Mouse (Mus musculus) ES-E14 (cell line): ENCODE data around the gene Mios. TPM values are rescaled to one million over a fixed set of nuclear protein-coding genes. Genes with fewer than 3 reads are reported as not detected.

Experiments used
- DNase-seq: peaks from one replicate; pipeline ENCODE4 v3.0.0-alpha.2; 2013; ENCODE audit warnings: low read depth, low spot score
- H3K27ac ChIP-seq: 2 replicates; pipeline ENCODE4 v1.5.1; 2012; ENCODE audit warnings: low read depth, mild to moderate bottlenecking, low read length, moderate library complexity, mixed read lengths; ENCODE audit not compliant: poor library complexity, insufficient read depth, severe bottlenecking
- H3K36me3 ChIP-seq: 2 replicates; pipeline ENCODE4 v1.6.1; 2012; ENCODE audit warnings: mild to moderate bottlenecking, low read length, moderate library complexity, mixed read lengths; ENCODE audit not compliant: control insufficient read depth, poor library complexity, insufficient read depth, severe bottlenecking
- H3K4me1 ChIP-seq, 2 experiments: fragments of 150-350 bp in 1 of 2; sonication (generic) in 1 of 2; 2 replicates each; pipeline ENCODE4 v1.6.1; 2012; ENCODE audit warnings: low read length in 2 of 2, mild to moderate bottlenecking in 1 of 2, mixed read lengths in 1 of 2; ENCODE audit not compliant: control insufficient read depth in 2 of 2, insufficient read depth in 2 of 2, poor library complexity in 1 of 2
- H3K4me3 ChIP-seq, 2 experiments: fragments of 150-350 bp in 1 of 2; sonication (generic) in 1 of 2; 2 replicates each; pipeline ENCODE4 v1.5.1; 2012; ENCODE audit warnings: low read length in 2 of 2, low read depth in 1 of 2, mild to moderate bottlenecking in 1 of 2, mixed read lengths in 1 of 2; ENCODE audit not compliant: insufficient read depth in 1 of 2, poor library complexity in 1 of 2, severe bottlenecking in 1 of 2
- H3K9ac ChIP-seq: 2 replicates; pipeline ENCODE4 v1.6.1; 2012; ENCODE audit warnings: low read depth, mild to moderate bottlenecking, low read length, mixed read lengths; ENCODE audit not compliant: poor library complexity, insufficient read depth, severe bottlenecking
- H3K9me3 ChIP-seq: fragments of 150-350 bp; sonication (generic); 2 replicates; pipeline ENCODE4 v1.6.1; 2012; ENCODE audit warnings: low read depth, mild to moderate bottlenecking, low read length; ENCODE audit not compliant: control insufficient read depth, insufficient read depth
- CHD2 ChIP-seq: IDR thresholded peaks from 2 replicates; pipeline ENCODE4 v1.6.1; 2014; ENCODE audit warnings: mild to moderate bottlenecking, low read depth, low read length, inconsistent platforms
- HCFC1 ChIP-seq: IDR thresholded peaks from 2 replicates; pipeline ENCODE4 v1.6.1; 2012; ENCODE audit warnings: low read length, inconsistent platforms, borderline replicate concordance; ENCODE audit not compliant: insufficient read depth
- MAFK ChIP-seq: IDR thresholded peaks from 2 replicates; pipeline ENCODE4 v1.6.1; 2014; ENCODE audit warnings: mild to moderate bottlenecking, low read depth, low read length, inconsistent platforms; ENCODE audit not compliant: insufficient read depth
- ZC3H11A ChIP-seq: IDR thresholded peaks from 2 replicates; pipeline ENCODE4 v1.6.1; 2012; ENCODE audit warnings: low read depth, mild to moderate bottlenecking, inconsistent platforms, low read length, borderline replicate concordance
- ZNF384 ChIP-seq: IDR thresholded peaks from 2 replicates; pipeline ENCODE4 v1.6.1; 2012; ENCODE audit warnings: low read depth, low read length, inconsistent platforms
- in situ Hi-C, 2 experiments: fragments of 600-800 bp; cut with MboI; formaldehyde crosslinking; loops; one replicate each; pipeline ENCODE4 v1.15.1; 2025; ENCODE audit warnings: low sequenced_read_pairs in 2 of 2, inconsistent platforms in 1 of 2; ENCODE audit not compliant: unreplicated experiment in 2 of 2
- total RNA-seq: library from RNA; depleted of rRNA; stranded (reverse); fragments of 300-350 nt; gene quantifications from 2 replicates; pipeline ENCODE4 v1.2.3, GENCODE M21; 2012

Mios gene
- total RNA-seq, 1 experiment = 9.5 TPM

DNA sequence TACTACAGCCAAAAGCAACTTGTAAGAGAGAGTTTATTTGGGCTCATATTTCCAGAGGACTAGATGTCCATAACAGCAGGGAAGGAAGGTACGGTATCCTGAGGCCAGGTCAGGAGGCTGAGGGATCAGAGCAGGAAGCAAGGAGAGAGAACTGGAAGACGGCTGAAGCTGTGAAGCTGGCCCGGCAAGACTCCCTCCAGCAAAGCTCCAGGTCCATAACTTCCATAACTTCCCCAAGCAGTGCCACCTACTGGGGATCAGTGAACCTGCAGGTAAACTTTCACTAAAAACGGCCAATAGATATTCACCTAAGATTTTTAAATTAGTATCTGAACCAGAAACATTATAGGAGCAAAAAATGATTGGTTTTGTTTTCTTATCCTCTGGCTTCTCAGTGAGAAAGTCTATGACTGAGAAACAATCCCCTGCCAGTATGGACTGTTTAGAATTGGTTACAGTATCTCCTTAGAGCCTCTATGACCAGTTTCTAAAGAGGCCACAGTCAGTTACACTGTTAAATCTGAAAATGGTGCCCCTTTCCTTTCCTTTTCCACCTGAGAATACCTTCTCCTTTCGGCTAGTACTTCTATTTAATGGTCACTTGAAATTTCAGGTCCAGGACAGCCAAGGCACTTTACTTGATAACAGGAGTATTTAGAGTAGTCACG is 65.5 kb downstream of the Mios start:
- DNase-seq = no peak
- H3K9me3 ChIP-seq = no peaks in the 10 kb centered on the region
- H3K4me1 ChIP-seq = no peaks in the 10 kb centered on the region
- H3K4me3 ChIP-seq = no peak overlapping the region
- H3K9ac ChIP-seq = no peak overlapping the region
- in situ Hi-C loops = loop anchor here in 1 of 2 experiments (10.0 kb wide), 1 partner anchor 460 kb away; no protein-coding TSS in a partner anchor
- TF ChIP-seq CHD2 (no peak), ZNF384 (no peak), MAFK (no peak), ZC3H11A (no peak), HCFC1 (no peak)
- no peak overlapping the region for H3K27ac ChIP-seq
- H3K36me3 ChIP-seq = no peaks in the 10 kb centered on the region

DNA sequence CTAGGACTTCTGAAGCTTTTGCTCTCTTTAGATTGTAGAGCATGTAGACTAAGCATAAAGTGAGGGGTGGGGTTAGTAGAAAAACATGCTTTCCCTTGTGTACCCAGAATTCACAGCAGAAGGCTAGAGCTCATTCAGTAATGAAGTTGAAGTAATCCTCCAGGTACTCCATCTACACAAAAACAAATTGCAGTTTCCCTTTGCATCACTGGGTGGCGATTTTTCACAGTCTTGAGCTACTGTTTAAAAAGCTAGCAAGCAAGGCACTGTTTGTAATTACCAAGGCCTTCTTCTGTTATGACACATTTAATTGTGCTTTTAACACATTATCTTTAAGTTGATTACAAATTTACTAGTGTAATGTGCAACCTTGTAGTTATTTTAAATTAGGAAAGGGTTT is 66.1 kb downstream of the Mios start:
- no peak for TF ChIP-seq CHD2
- no peak for TF ChIP-seq HCFC1
- no peak for TF ChIP-seq ZC3H11A
- TF ChIP-seq ZNF384 = no peak
- TF ChIP-seq MAFK = no peak
- Histone ChIP-seq H3K4me1 (no peaks in the 10 kb centered on the region), H3K36me3 (no peaks in the 10 kb centered on the region), H3K9me3 (no peaks in the 10 kb centered on the region), H3K27ac (no peak overlapping the region), H3K9ac (no peak overlapping the region), H3K4me3 (no peak overlapping the region)
- in situ Hi-C loops = loop anchor here in 1 of 2 experiments (10.0 kb wide), 1 partner anchor 460 kb away; no protein-coding TSS in a partner anchor
- no peak for DNase-seq

DNA sequence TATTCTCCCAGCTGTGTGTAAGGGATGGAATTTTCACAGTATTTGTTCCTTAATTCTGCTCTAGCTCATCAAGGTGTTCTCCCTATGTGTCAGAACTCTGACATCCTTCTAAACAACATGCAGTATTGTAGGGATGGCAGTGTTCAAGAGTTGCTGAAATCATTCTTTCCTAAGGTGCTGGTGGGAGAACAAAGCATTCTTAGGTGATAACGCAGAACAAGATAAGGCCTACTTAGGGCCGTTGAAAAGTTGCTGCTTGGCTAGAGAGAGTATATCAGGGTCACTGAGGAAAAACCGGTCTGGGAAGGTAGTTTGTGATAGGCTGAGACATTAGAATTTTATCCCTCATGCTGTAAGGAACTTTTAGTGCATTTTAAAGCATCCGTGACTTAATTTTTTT is 67.4 kb downstream of the Mios start:
- in situ Hi-C loops = loop anchor here in 1 of 2 experiments (10.0 kb wide), 1 partner anchor 458 kb away; no protein-coding TSS in a partner anchor
- Histone ChIP-seq H3K9me3 (no peaks in the 10 kb centered on the region), H3K4me3 (no peak overlapping the region), H3K36me3 (no peaks in the 10 kb centered on the region), H3K9ac (no peak overlapping the region), H3K4me1 (no peaks in the 10 kb centered on the region), H3K27ac (no peak overlapping the region)
- DNase-seq = no peak
- no peak for TF ChIP-seq ZC3H11A
- TF ChIP-seq MAFK = no peak
- no peak for TF ChIP-seq HCFC1
- TF ChIP-seq CHD2 = no peak
- no peak for TF ChIP-seq ZNF384

DNA sequence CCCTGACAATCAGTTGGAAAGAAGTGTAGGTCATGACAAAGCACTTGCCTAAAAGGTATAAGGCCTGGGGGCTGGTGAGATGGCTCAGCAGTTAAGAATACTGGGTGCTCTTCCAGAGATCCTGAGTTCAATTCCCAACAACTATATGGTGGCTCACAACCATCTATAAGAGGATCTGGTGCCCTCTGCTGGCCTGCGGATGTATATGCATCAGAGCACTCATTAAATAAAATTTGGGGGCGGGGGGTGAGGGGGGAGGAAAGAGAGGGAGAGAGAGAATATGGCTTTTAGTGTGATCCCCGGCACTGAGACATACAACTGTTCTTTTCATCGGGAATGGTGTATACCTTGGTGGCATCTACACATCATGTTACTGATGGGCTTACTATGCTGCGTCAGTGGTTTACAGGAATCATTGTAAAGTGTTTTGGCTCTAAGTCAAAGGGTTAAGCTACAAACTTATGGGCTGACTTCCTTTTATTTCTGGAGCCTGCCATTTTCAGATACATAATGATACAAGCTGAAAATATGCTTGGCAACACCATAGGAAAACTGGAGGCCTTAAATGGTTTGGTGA is 69.5 kb downstream of the Mios start:
- Histone ChIP-seq H3K4me1 (no peaks in the 10 kb centered on the region), H3K9ac (no peak overlapping the region), H3K36me3 (no peaks in the 10 kb centered on the region), H3K4me3 (no peak overlapping the region), H3K27ac (no peak overlapping the region), H3K9me3 (no peaks in the 10 kb centered on the region)
- in situ Hi-C loops = loop anchor here in 1 of 2 experiments (10.0 kb wide), 1 partner anchor 456 kb away; no protein-coding TSS in a partner anchor
- no peak for TF ChIP-seq ZC3H11A
- TF ChIP-seq MAFK = no peak
- TF ChIP-seq HCFC1 = no peak
- TF ChIP-seq CHD2 = no peak
- no peak for TF ChIP-seq ZNF384
- DNase-seq = no peak
